Mouse (Mus musculus): ENCODE results near the gene Nfkbib. TPM values are rescaled to one million over a fixed set of nuclear protein-coding genes. Genes with fewer than 3 reads are reported as not detected.

The Nfkbib gene
- total RNA-seq, 2 experiments from 2014 or later: 27.1 to 31.3 TPM

- peak overlapping the region; percentile 100 for H3K27ac ChIP-seq
- peak; percentile 98 for DNase-seq
- peak overlapping the region; percentile 87 for H3K4me3 ChIP-seq
- intact Hi-C loops (cut with DNase I): loop anchor here (5.0 kb wide), 1 partner anchor 163 kb away; no protein-coding TSS in a partner anchor
- TF ChIP-seq CTCF (IDR thresholded peaks at IDR 0.05): no peak
Measured at GRCm38 (mm10) chr7:28808957-28809393, 41.7 kb upstream of the Nfkbib start.

- TF ChIP-seq CTCF (IDR thresholded peaks at IDR 0.05): no peak
- intact Hi-C loops (cut with DNase I): loop anchor here (5.0 kb wide), 1 partner anchor 164 kb away; no protein-coding TSS in a partner anchor
- Histone ChIP-seq H3K4me3 (peak within 1 kb of the TSS; percentile 87), H3K27ac (peak within 1 kb of the TSS; percentile 100)
- peak; percentile 59 for DNase-seq
Measured at GRCm38 (mm10) chr7:28808221-28808941, 41.1 kb upstream of the Nfkbib start, which contains the start of gene Hnrnpl. TSS of gene Hnrnpl (plus strand) at chr7:28808541.

- intact Hi-C loops (cut with DNase I): loop anchor here (5.0 kb wide), 1 partner anchor 165 kb away; no protein-coding TSS in a partner anchor
- no peak for TF ChIP-seq CTCF (IDR thresholded peaks at IDR 0.05)
- H3K27ac ChIP-seq: peak overlapping the region; percentile 100
- H3K4me3 ChIP-seq: peak overlapping the region; percentile 87
- DNase-seq: peak; percentile 63
Measured at GRCm38 (mm10) chr7:28807641-28808220, 40.4 kb upstream of the Nfkbib start.

GRCm38 (mm10) chr7:28806869-28807268, 39.6 kb upstream of the Nfkbib start:
- DNase-seq: no peak
- intact Hi-C loops (cut with DNase I): loop anchor here (5.0 kb wide), 1 partner anchor 165 kb away; no protein-coding TSS in a partner anchor
- peak; percentile 7; the same call in 1 of the 2 replicates for TF ChIP-seq CTCF (IDR thresholded peaks at IDR 0.05)
- Histone ChIP-seq H3K4me3 (no peak overlapping the region), H3K27ac (peak overlapping the region; percentile 76)

GRCm38 (mm10) chr7:28803756-28804155, 36.4 kb upstream of the Nfkbib start:
- intact Hi-C loops (cut with DNase I): no loop called here
- no peak for DNase-seq
- peak overlapping the region; percentile 80 for H3K27ac ChIP-seq
- no peak for TF ChIP-seq CTCF (IDR thresholded peaks at IDR 0.05)
- H3K4me3 ChIP-seq: no peak overlapping the region

GRCm38 (mm10) chr7:28802846-28803588, 35.7 kb upstream of the Nfkbib start:
- intact Hi-C loops (cut with DNase I): no loop called here
- Histone ChIP-seq H3K4me3 (peak overlapping the region; percentile 43), H3K27ac (peak overlapping the region; percentile 80)
- no peak for DNase-seq
- no peak for TF ChIP-seq CTCF (IDR thresholded peaks at IDR 0.05)

GRCm38 (mm10) chr7:28801901-28802670, 34.8 kb upstream of the Nfkbib start:
- Histone ChIP-seq H3K4me3 (peak overlapping the region; percentile 43), H3K27ac (peak overlapping the region; percentile 80)
- intact Hi-C loops (cut with DNase I): loop anchor here (1.0 kb wide), 1 partner anchor 63 kb away; no protein-coding TSS in a partner anchor
- peak; percentile 33 for TF ChIP-seq CTCF (IDR thresholded peaks at IDR 0.05)
- DNase-seq: no peak

- intact Hi-C loops (cut with DNase I): loop anchor here (1.0 kb wide), 1 partner anchor 64 kb away; no protein-coding TSS in a partner anchor
- peak overlapping the region; percentile 80 for H3K27ac ChIP-seq
- no peak for TF ChIP-seq CTCF (IDR thresholded peaks at IDR 0.05)
- no peak for DNase-seq
- H3K4me3 ChIP-seq: no peak overlapping the region
Measured at GRCm38 (mm10) chr7:28801451-28801850, 34.1 kb upstream of the Nfkbib start.

GRCm38 (mm10) chr7:28799994-28800393, 32.7 kb upstream of the Nfkbib start:
- DNase-seq: no peak
- H3K27ac ChIP-seq: 0 out of 2 replicates have a peak overlapping the region, but pooled peaks have one; percentile 16
- no peak overlapping the region for H3K4me3 ChIP-seq
- intact Hi-C loops (cut with DNase I): no loop called here
- TF ChIP-seq CTCF (IDR thresholded peaks at IDR 0.05): no peak

- intact Hi-C loops (cut with DNase I): loop anchor here (1.0 kb wide), 1 partner anchor 71 kb away; no protein-coding TSS in a partner anchor
- DNase-seq: peak; percentile 91
- Histone ChIP-seq H3K27ac (peak overlapping the region; percentile 82), H3K4me3 (peak overlapping the region; percentile 60)
- TF ChIP-seq CTCF (IDR thresholded peaks at IDR 0.05): peak; percentile 100; the same call in 1 of the 2 replicates
Measured at GRCm38 (mm10) chr7:28796562-28796975, 29.3 kb upstream of the Nfkbib start.

GRCm38 (mm10) chr7:28795832-28796231, 28.5 kb upstream of the Nfkbib start:
- TF ChIP-seq CTCF (IDR thresholded peaks at IDR 0.05): no peak
- Histone ChIP-seq H3K4me3 (peak overlapping the region; percentile 60), H3K27ac (peak overlapping the region; percentile 82)
- DNase-seq: peak; percentile 32
- intact Hi-C loops (cut with DNase I): loop anchor here (1.0 kb wide), 1 partner anchor 71 kb away; no protein-coding TSS in a partner anchor

Data from gastrocnemius, adult 2 months (tissue).